In genomic region chr10:81138821-81139528, GRCm38 (mm10) we compare ENCODE assay signal across 9 mouse cellular contexts. TPM values are rescaled to one million over a fixed set of nuclear protein-coding genes. Genes with fewer than 3 reads are reported as not detected.
DNase-seq lines count a peak whose midpoint lies in the region; ATAC-seq lines count a peak whose summit lies in the region.
"Had no signal": no experiment of that assay in that cellular context is flagged by ENCODE, and none has a peak within 500 bp of the region (broad histone marks: within the 10 kb centered on the region; RNA-seq: fewer than 3 reads in every experiment).

No protein-coding gene starts in this region.

- H3K27ac ChIP-seq in kidney, embryonic 15.5 days, result peak overlapping the region; percentile 92
- H3K27ac ChIP-seq in embryonic facial prominence, embryonic 10.5 days (replicated peaks), result peak overlapping the region; percentile 98
- no peak overlapping the region for H3K27ac ChIP-seq in hindbrain, embryonic 14.5 days
- H3K27ac ChIP-seq in midbrain, embryonic 15.5 days, result peak overlapping the region; percentile 78

- no peak for ATAC-seq in kidney, embryonic 15.5 days (replicated peaks; ENCODE audit: low FRiP score)
- no peak for ATAC-seq in hindbrain, embryonic 14.5 days (ENCODE audit: low FRiP score)
- no peak for ATAC-seq in midbrain, embryonic 15.5 days (replicated peaks)
- no peak for ATAC-seq in megakaryocyte progenitor cell, adult 5-6 weeks (replicated peaks; ENCODE audit: poor library complexity)

- peaks cover 65% of the 10 kb centered on the region for H3K4me1 ChIP-seq in kidney, embryonic 15.5 days
- peaks cover 77% of the 10 kb centered on the region for H3K4me1 ChIP-seq in embryonic facial prominence, embryonic 10.5 days
- H3K4me1 ChIP-seq in hindbrain, embryonic 14.5 days (replicated peaks; ENCODE audit: control insufficient read depth, insufficient read depth, low read length), result peaks cover 29% of the 10 kb centered on the region
- peaks cover 61% of the 10 kb centered on the region for H3K4me1 ChIP-seq in midbrain, embryonic 15.5 days

- H3K4me2 ChIP-seq in kidney, embryonic 15.5 days, result peak overlapping the region; percentile 94
- H3K4me2 ChIP-seq in hindbrain, embryonic 14.5 days (replicated peaks), result peak overlapping the region; percentile 91
- peak overlapping the region; percentile 84 for H3K4me2 ChIP-seq in midbrain, embryonic 15.5 days

- peak overlapping the region; percentile 81 for H3K4me3 ChIP-seq in kidney, embryonic 15.5 days (replicated peaks)
- H3K4me3 ChIP-seq in embryonic facial prominence, embryonic 10.5 days, result peak overlapping the region; percentile 93
- peak overlapping the region; percentile 68 for H3K4me3 ChIP-seq in hindbrain, embryonic 14.5 days (replicated peaks; ENCODE audit: low read length)
- H3K4me3 ChIP-seq in midbrain, embryonic 15.5 days, result peak overlapping the region; percentile 87

- peaks cover 13% of the 10 kb centered on the region for H3K27me3 ChIP-seq in kidney, embryonic 15.5 days
- peaks cover 22% of the 10 kb centered on the region for H3K27me3 ChIP-seq in embryonic facial prominence, embryonic 10.5 days (replicated peaks; ENCODE audit: low read depth, poor library complexity, severe bottlenecking)
- H3K27me3 ChIP-seq in hindbrain, embryonic 14.5 days (ENCODE audit: control insufficient read depth, insufficient read depth, low read length), result peaks cover 17% of the 10 kb centered on the region
- peaks cover 15% of the 10 kb centered on the region for H3K27me3 ChIP-seq in midbrain, embryonic 15.5 days (replicated peaks)

- WGBS in kidney, embryonic 15.5 days, result 53% methylated on average over 11 of the region's 11 CpGs
- WGBS in embryonic facial prominence, embryonic 10.5 days, result 57% methylated on average over 11 of the region's 11 CpGs
- 62% methylated on average over 11 of the region's 11 CpGs for WGBS in hindbrain, embryonic 14.5 days
- WGBS in midbrain, embryonic 15.5 days, result 60% methylated on average over 11 of the region's 11 CpGs

- H3K36me3 ChIP-seq in kidney, embryonic 15.5 days, result peaks cover 15% of the 10 kb centered on the region
- peaks cover 47% of the 10 kb centered on the region for H3K36me3 ChIP-seq in embryonic facial prominence, embryonic 10.5 days (replicated peaks)
- H3K36me3 ChIP-seq in hindbrain, embryonic 14.5 days (replicated peaks; ENCODE audit: control insufficient read depth, insufficient read depth), result peaks cover 5% of the 10 kb centered on the region
- peaks cover 2% of the 10 kb centered on the region for H3K36me3 ChIP-seq in midbrain, embryonic 15.5 days (replicated peaks)

- H3K9me3 ChIP-seq in kidney, embryonic 15.5 days (replicated peaks), result no peaks in the 10 kb centered on the region
- H3K9me3 ChIP-seq in embryonic facial prominence, embryonic 10.5 days, result no peaks in the 10 kb centered on the region
- no peaks in the 10 kb centered on the region for H3K9me3 ChIP-seq in hindbrain, embryonic 14.5 days (ENCODE audit: control insufficient read depth, low read length)
- H3K9me3 ChIP-seq in midbrain, embryonic 15.5 days, result no peaks in the 10 kb centered on the region

- intact Hi-C loops in left cerebral cortex, postnatal 14 days (cut with DNase I), result no loop called here

- DNase-seq in kidney, postnatal 36 days, result no peak
- DNase-seq in embryonic facial prominence, embryonic 10.5 days (ENCODE audit: low spot score), result no peak
- DNase-seq in hindbrain, embryonic 14.5 days (ENCODE audit: low spot score), result no peak
- no peak for DNase-seq in urinary bladder, postnatal 14 days (ENCODE audit: low spot score)
- DNase-seq in left cerebral cortex, postnatal 14 days (ENCODE audit: low spot score in 2 of 2), result no peak

- peak overlapping the region; percentile 87 for H3K9ac ChIP-seq in kidney, embryonic 15.5 days
- peak overlapping the region; percentile 80 for H3K9ac ChIP-seq in hindbrain, embryonic 14.5 days
- peak overlapping the region; percentile 75 for H3K9ac ChIP-seq in midbrain, embryonic 15.5 days

RNA-seq across cellular contexts. Expression of gene Zbtb7a, which starts 4.0 kb away (rescaled TPM):
- polyA plus RNA-seq in kidney, embryonic 15.5 days (2015; fragmentation: Nextera tagmentation; extraction: Ambion mirVana), result 25.6 and 26.6 TPM in 2 replicates
- polyA plus RNA-seq in embryonic facial prominence, embryonic 10.5 days (2016; fragmentation: Nextera tagmentation; extraction: Ambion mirVana), result 10.4 and 11.7 TPM in 2 replicates
- polyA plus RNA-seq in hindbrain, embryonic 14.5 days (2014; fragmentation: Nextera tagmentation; extraction: Ambion mirVana), result 12.4 and 14.4 TPM in 2 replicates
- polyA plus RNA-seq in midbrain, embryonic 15.5 days (2015; fragmentation: Nextera tagmentation; extraction: Ambion mirVana), result 16.2 and 16.7 TPM in 2 replicates
- total RNA-seq in megakaryocyte progenitor cell, adult 5-6 weeks (2015), result 17.4 and 18.9 TPM in 2 replicates
- total RNA-seq in megakaryocyte progenitor cell, adult 5-6 weeks (2017), result 7.7 and 8.6 TPM in 2 replicates
- 10 to 100 TPM; 74.8 to 76.0 TPM for total RNA-seq in left cerebral cortex, postnatal 14 days (2021)

RNA-seq across cellular contexts. Expression of gene Pias4, which starts 28.7 kb away (rescaled TPM):
- 48.6 and 51.2 TPM in 2 replicates for polyA plus RNA-seq in kidney, embryonic 15.5 days (2015; fragmentation: Nextera tagmentation; extraction: Ambion mirVana)
- 62.2 and 66.3 TPM in 2 replicates for polyA plus RNA-seq in embryonic facial prominence, embryonic 10.5 days (2016; fragmentation: Nextera tagmentation; extraction: Ambion mirVana)
- polyA plus RNA-seq in hindbrain, embryonic 14.5 days (2014; fragmentation: Nextera tagmentation; extraction: Ambion mirVana), result 43.7 and 48.3 TPM in 2 replicates
- polyA plus RNA-seq in midbrain, embryonic 15.5 days (2015; fragmentation: Nextera tagmentation; extraction: Ambion mirVana), result 59.2 and 66.3 TPM in 2 replicates
- 9.4 and 10.0 TPM in 2 replicates for total RNA-seq in megakaryocyte progenitor cell, adult 5-6 weeks (2015)
- 9.4 and 9.8 TPM in 2 replicates for total RNA-seq in megakaryocyte progenitor cell, adult 5-6 weeks (2017)
- 10 to 100 TPM; 23.7 to 29.9 TPM for total RNA-seq in left cerebral cortex, postnatal 14 days (2021)

RNA-seq across cellular contexts. Expression of gene Map2k2, which starts 33.3 kb away (rescaled TPM):
- 182 and 202 TPM in 2 replicates for polyA plus RNA-seq in kidney, embryonic 15.5 days (2015; fragmentation: Nextera tagmentation; extraction: Ambion mirVana)
- 222 and 225 TPM in 2 replicates for polyA plus RNA-seq in embryonic facial prominence, embryonic 10.5 days (2016; fragmentation: Nextera tagmentation; extraction: Ambion mirVana)
- polyA plus RNA-seq in hindbrain, embryonic 14.5 days (2014; fragmentation: Nextera tagmentation; extraction: Ambion mirVana), result 222 and 230 TPM in 2 replicates
- polyA plus RNA-seq in midbrain, embryonic 15.5 days (2015; fragmentation: Nextera tagmentation; extraction: Ambion mirVana), result 258 and 270 TPM in 2 replicates
- total RNA-seq in megakaryocyte progenitor cell, adult 5-6 weeks (2015), result 34.4 and 42.5 TPM in 2 replicates
- total RNA-seq in megakaryocyte progenitor cell, adult 5-6 weeks (2017), result 50.1 and 54.9 TPM in 2 replicates
- total RNA-seq in left cerebral cortex, postnatal 14 days (2021), result 100 to 1,000 TPM; 116 to 122 TPM

RNA-seq across cellular contexts. Expression of gene Eef2, which starts 37.5 kb away (rescaled TPM):
- polyA plus RNA-seq in kidney, embryonic 15.5 days (2015; fragmentation: Nextera tagmentation; extraction: Ambion mirVana), result 563 and 597 TPM in 2 replicates
- 564 and 572 TPM in 2 replicates for polyA plus RNA-seq in embryonic facial prominence, embryonic 10.5 days (2016; fragmentation: Nextera tagmentation; extraction: Ambion mirVana)
- polyA plus RNA-seq in hindbrain, embryonic 14.5 days (2014; fragmentation: Nextera tagmentation; extraction: Ambion mirVana), result 413 and 447 TPM in 2 replicates
- polyA plus RNA-seq in midbrain, embryonic 15.5 days (2015; fragmentation: Nextera tagmentation; extraction: Ambion mirVana), result 588 and 606 TPM in 2 replicates
- 526 and 599 TPM in 2 replicates for total RNA-seq in megakaryocyte progenitor cell, adult 5-6 weeks (2015)
- 1,508 and 1,553 TPM in 2 replicates for total RNA-seq in megakaryocyte progenitor cell, adult 5-6 weeks (2017)
- 100 to 1,000 TPM; 936 to 941 TPM for total RNA-seq in left cerebral cortex, postnatal 14 days (2021)

RNA-seq across cellular contexts. Expression of gene Creb3l3, which starts 40.3 kb away (rescaled TPM):
- polyA plus RNA-seq in kidney, embryonic 15.5 days (2015; fragmentation: Nextera tagmentation; extraction: Ambion mirVana), result 0.64 and 0.77 TPM in 2 replicates
- polyA plus RNA-seq in embryonic facial prominence, embryonic 10.5 days (2016; fragmentation: Nextera tagmentation; extraction: Ambion mirVana), result 0.60 TPM in 1 of 2 replicates, not detected in the other
- polyA plus RNA-seq in hindbrain, embryonic 14.5 days (2014; fragmentation: Nextera tagmentation; extraction: Ambion mirVana), result 0.09 and 0.32 TPM in 2 replicates
- 0.36 and 0.48 TPM in 2 replicates for polyA plus RNA-seq in midbrain, embryonic 15.5 days (2015; fragmentation: Nextera tagmentation; extraction: Ambion mirVana)
- total RNA-seq in megakaryocyte progenitor cell, adult 5-6 weeks (2015), result 0.54 and 0.88 TPM in 2 replicates
- 0.30 and 0.58 TPM in 2 replicates for total RNA-seq in megakaryocyte progenitor cell, adult 5-6 weeks (2017)
- under 1 TPM; 0.15 to 0.44 TPM for total RNA-seq in left cerebral cortex, postnatal 14 days (2021)
- polyA plus RNA-seq: activated CD4-positive, CD25-positive, alpha-beta regulatory T cell, adult 4 months had no signal
